Mouse (Mus musculus): ENCODE measurements at regions not wholly inside any gene's neighbourhood (a gene's known extent, or its start where the extent isn't known, plus 50 kb on each side); places are given as distances from the start of the nearest gene placed in this dataset.

DNA sequence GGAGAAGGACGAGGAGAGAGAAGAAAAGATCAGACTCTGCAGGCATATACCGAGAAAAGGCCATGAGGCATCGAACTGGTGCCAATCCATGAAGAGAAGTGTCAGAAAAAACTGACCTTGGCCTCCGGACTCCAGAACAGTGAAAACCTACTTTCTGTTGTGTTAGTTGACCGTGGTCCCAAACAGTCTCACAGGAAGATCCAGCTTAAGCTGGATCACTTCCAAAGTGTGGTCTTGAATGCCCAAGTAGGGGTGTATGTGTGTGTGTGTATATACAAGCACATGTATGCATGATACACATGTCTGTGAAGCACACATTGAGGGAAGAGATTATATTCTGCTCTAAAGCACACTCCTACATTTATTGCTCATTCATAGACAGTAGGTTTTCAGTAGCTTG lies 93.3 kb upstream of the Ankrd55 start:
- peaks cover 11% of the 10 kb centered on the region; the same call in 1 of the 2 replicates for H3K27me3 ChIP-seq
- no peak overlapping the region for H3K9ac ChIP-seq (replicated peaks)
- H3K4me2 ChIP-seq (replicated peaks), result no peak overlapping the region
- no peaks in the 10 kb centered on the region for H3K9me3 ChIP-seq
- peaks cover 4% of the 10 kb centered on the region; the same call in 1 of the 2 replicates for H3K4me1 ChIP-seq
- WGBS, result 76% methylated on average over 5 of the region's 5 CpGs
- no peak overlapping the region for H3K27ac ChIP-seq (replicated peaks)
- no peaks in the 10 kb centered on the region for H3K36me3 ChIP-seq
- H3K4me3 ChIP-seq, result no peak overlapping the region
- no peak for ATAC-seq (replicated peaks)

DNA sequence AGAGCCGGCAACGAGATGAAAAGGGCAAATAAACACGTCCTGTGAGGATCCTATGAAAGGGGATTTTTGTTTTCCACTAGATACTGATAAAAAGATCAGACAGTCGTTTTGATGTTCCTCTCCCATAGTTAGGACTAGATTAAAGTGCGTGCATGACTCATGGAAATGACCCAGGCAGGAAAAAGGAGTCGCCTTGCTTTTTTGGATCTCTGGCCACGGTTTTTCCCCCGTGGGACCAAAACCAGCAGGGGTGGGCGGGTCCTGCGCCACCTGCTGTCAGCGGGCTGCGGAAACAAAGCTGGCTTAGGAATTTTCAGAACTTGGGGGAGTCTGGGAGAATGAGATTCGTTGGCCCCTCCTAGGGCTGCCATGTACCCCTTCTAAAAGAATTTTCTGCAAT lies 91.5 kb upstream of the Ankrd55 start:
- Histone ChIP-seq H3K9me3 (no peaks in the 10 kb centered on the region), H3K9ac (replicated peaks) (no peak overlapping the region), H3K36me3 (no peaks in the 10 kb centered on the region), H3K4me3 (no peak overlapping the region), H3K4me1 (peaks cover 4% of the 10 kb centered on the region; the same call in 1 of the 2 replicates), H3K27ac (replicated peaks) (no peak overlapping the region), H3K27me3 (peaks cover 11% of the 10 kb centered on the region; the same call in 1 of the 2 replicates), H3K4me2 (replicated peaks) (no peak overlapping the region)
- WGBS, result 8% methylated on average over 13 of the region's 13 CpGs
- ATAC-seq (replicated peaks), result no peak

- 86% methylated on average over 8 of the region's 8 CpGs for WGBS
- 0 out of 2 replicates have a peak overlapping the region, but pooled peaks have one; percentile 12 for H3K27ac ChIP-seq (replicated peaks)
- H3K4me3 ChIP-seq, result no peak overlapping the region
- H3K36me3 ChIP-seq, result no peaks in the 10 kb centered on the region
- ATAC-seq (replicated peaks), result no peak
- H3K4me2 ChIP-seq (replicated peaks), result no peak overlapping the region
- no peaks in the 10 kb centered on the region for H3K27me3 ChIP-seq
- no peaks in the 10 kb centered on the region for H3K4me1 ChIP-seq
- H3K9ac ChIP-seq (replicated peaks), result no peak overlapping the region
- H3K9me3 ChIP-seq, result no peaks in the 10 kb centered on the region
Measured at GRCm38 (mm10) chr13:112203721-112204120, 84.5 kb upstream of the Ankrd55 start.

GRCm38 (mm10) chr13:112204204-112204603 lies 84.0 kb upstream of the Ankrd55 start:
- Histone ChIP-seq H3K9ac (replicated peaks) (no peak overlapping the region), H3K4me1 (no peaks in the 10 kb centered on the region), H3K27ac (replicated peaks) (0 out of 2 replicates have a peak overlapping the region, but pooled peaks have one; percentile 12), H3K27me3 (no peaks in the 10 kb centered on the region), H3K4me2 (replicated peaks) (no peak overlapping the region), H3K9me3 (no peaks in the 10 kb centered on the region), H3K4me3 (no peak overlapping the region), H3K36me3 (no peaks in the 10 kb centered on the region)
- 80% methylated on average over 3 of the region's 3 CpGs for WGBS
- ATAC-seq (replicated peaks), result no peak

- peak; percentile 78 for ATAC-seq (replicated peaks)
- Histone ChIP-seq H3K36me3 (no peaks in the 10 kb centered on the region), H3K4me2 (replicated peaks) (no peak overlapping the region), H3K4me3 (no peak overlapping the region), H3K4me1 (no peaks in the 10 kb centered on the region), H3K27ac (replicated peaks) (no peak overlapping the region), H3K9me3 (no peaks in the 10 kb centered on the region), H3K9ac (replicated peaks) (no peak overlapping the region), H3K27me3 (no peaks in the 10 kb centered on the region)
- WGBS, result 58% methylated on average over 5 of the region's 5 CpGs
Measured at GRCm38 (mm10) chr13:112204813-112205212, 83.4 kb upstream of the Ankrd55 start.

DNA sequence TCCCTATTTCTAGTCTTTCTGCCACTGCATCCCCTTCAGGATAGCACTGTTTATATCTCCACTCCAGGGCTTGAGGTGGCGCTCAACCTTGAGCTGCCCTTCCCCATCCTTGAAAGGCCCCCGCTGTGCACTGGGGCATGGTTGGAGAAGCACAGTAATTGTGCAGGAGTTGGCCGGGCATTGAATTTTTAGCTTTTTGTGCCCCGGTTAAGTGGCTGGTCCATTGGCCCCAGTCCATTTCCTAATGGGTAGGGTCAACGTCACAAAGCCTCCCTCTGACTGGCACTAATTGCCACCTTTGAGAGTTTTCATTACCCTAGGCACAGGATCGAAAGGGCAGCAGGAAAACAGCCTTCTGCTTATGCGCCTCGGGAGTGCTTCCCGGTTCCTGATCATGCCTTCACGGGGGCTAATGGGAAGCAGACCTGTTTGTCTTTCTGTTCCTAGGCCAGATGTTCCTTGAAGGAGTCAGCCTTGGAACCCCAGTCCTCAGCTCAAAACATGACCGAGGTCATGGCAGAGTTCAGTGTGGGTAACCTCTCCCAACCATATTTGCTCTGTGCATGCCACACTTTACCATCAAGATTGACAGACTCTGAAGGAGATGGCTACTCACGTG lies 80.5 kb upstream of the Ankrd55 start:
- Histone ChIP-seq H3K4me3 (no peak overlapping the region), H3K9ac (replicated peaks) (no peak overlapping the region), H3K4me2 (replicated peaks) (no peak overlapping the region), H3K36me3 (no peaks in the 10 kb centered on the region), H3K27ac (replicated peaks) (no peak overlapping the region), H3K27me3 (no peaks in the 10 kb centered on the region), H3K4me1 (no peaks in the 10 kb centered on the region), H3K9me3 (no peaks in the 10 kb centered on the region)
- WGBS, result 54% methylated on average over 12 of the region's 12 CpGs
- 0 out of 2 replicates have a peak, but pooled peaks have one; percentile 42 for ATAC-seq (replicated peaks)

DNA sequence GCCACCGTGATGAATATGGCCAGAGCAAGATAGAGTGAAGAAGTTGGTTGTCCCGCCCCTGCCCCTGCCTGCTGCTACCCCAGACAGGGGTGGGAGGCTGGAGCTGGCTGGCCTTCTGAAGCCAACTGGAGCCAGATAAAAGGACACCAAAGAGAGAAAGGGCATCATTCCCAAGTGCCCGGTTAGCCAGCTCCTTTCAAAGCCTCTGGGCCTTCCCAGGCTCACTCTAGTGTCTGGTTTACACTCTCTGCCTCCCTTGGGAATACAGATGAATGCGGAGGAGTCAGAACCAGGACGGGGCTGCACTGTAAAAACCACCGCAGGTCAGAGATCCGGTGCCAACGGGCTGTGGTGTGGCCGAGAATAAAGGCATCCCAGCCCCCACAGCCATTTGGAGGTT lies 76.4 kb upstream of the Ankrd55 start:
- Histone ChIP-seq H3K36me3 (no peaks in the 10 kb centered on the region), H3K9me3 (no peaks in the 10 kb centered on the region), H3K27me3 (no peaks in the 10 kb centered on the region; the same call in 1 of the 2 replicates), H3K4me2 (replicated peaks) (no peak overlapping the region), H3K9ac (replicated peaks) (no peak overlapping the region), H3K4me1 (0 out of 2 replicates have a peak, but pooled peaks cover 3% of the 10 kb centered on the region), H3K27ac (replicated peaks) (no peak overlapping the region), H3K4me3 (no peak overlapping the region)
- no peak for ATAC-seq (replicated peaks)
- WGBS, result 78% methylated on average over 9 of the region's 9 CpGs

DNA sequence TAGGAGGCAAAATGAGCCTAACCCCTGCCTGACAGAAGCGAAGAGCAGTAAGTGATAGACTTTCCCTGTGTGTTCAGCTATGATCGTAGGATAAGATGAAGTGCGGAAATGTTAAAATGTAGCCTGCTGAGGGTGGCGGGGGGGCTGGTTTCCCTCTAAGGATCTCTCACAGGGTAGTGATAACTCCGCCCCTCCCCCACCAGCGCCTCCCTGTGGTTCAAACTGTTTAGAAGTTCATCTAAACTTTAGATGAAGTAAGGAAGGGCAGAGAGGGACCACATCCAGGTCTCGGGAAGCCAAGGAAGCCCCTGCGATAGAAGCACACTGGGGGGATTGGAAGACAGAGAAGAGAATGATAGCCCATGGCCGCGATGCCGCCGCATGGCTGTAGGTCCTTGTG lies 75.9 kb upstream of the Ankrd55 start:
- Histone ChIP-seq H3K27ac (replicated peaks) (no peak overlapping the region), H3K4me2 (replicated peaks) (no peak overlapping the region), H3K9me3 (no peaks in the 10 kb centered on the region), H3K9ac (replicated peaks) (no peak overlapping the region), H3K27me3 (no peaks in the 10 kb centered on the region; the same call in 1 of the 2 replicates), H3K4me3 (no peak overlapping the region), H3K36me3 (no peaks in the 10 kb centered on the region), H3K4me1 (0 out of 2 replicates have a peak, but pooled peaks cover 3% of the 10 kb centered on the region)
- WGBS, result 86% methylated on average over 12 of the region's 12 CpGs
- no peak for ATAC-seq (replicated peaks)

DNA sequence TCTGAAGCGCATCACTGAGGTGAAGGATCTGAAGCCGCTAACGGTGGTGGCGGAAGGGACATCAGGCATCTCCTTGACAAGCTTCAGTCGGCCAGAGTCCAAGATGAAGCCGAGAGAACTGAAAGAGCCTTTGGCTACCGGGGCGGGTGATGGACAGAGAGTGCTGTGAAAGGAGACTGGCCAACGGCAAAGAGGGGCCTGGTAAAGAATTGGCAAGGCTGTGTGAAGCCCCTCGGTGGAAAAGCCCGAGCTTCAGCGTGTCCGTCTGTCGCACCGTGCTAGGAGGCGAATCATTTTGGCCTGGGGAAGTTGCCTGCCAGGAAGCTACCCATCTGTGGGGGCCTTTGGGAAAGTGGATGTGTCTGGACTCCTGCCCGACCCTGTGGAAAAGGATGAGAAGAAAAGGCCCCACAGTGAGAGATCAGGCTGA lies 74.6 kb upstream of the Ankrd55 start:
- Histone ChIP-seq H3K27me3 (no peaks in the 10 kb centered on the region; the same call in 1 of the 2 replicates), H3K9me3 (no peaks in the 10 kb centered on the region), H3K36me3 (no peaks in the 10 kb centered on the region), H3K4me1 (0 out of 2 replicates have a peak, but pooled peaks cover 3% of the 10 kb centered on the region), H3K4me2 (replicated peaks) (no peak overlapping the region), H3K9ac (replicated peaks) (no peak overlapping the region), H3K27ac (replicated peaks) (no peak overlapping the region), H3K4me3 (no peak overlapping the region)
- ATAC-seq (replicated peaks), result no peak
- 73% methylated on average over 17 of the region's 17 CpGs for WGBS

- 91% methylated on average over 14 of the region's 14 CpGs for WGBS
- H3K4me2 ChIP-seq (replicated peaks), result no peak overlapping the region
- H3K27me3 ChIP-seq, result no peaks in the 10 kb centered on the region; the same call in 1 of the 2 replicates
- H3K4me1 ChIP-seq, result 0 out of 2 replicates have a peak, but pooled peaks cover 3% of the 10 kb centered on the region
- H3K9me3 ChIP-seq, result no peaks in the 10 kb centered on the region
- H3K27ac ChIP-seq (replicated peaks), result no peak overlapping the region
- no peak for ATAC-seq (replicated peaks)
- H3K4me3 ChIP-seq, result no peak overlapping the region
- H3K9ac ChIP-seq (replicated peaks), result no peak overlapping the region
- H3K36me3 ChIP-seq, result no peaks in the 10 kb centered on the region
Measured at GRCm38 (mm10) chr13:112216084-112216483, 72.2 kb upstream of the Ankrd55 start.

- Histone ChIP-seq H3K4me2 (replicated peaks) (no peak overlapping the region), H3K9me3 (no peaks in the 10 kb centered on the region), H3K9ac (replicated peaks) (no peak overlapping the region), H3K36me3 (no peaks in the 10 kb centered on the region), H3K27ac (replicated peaks) (no peak overlapping the region), H3K4me1 (0 out of 2 replicates have a peak, but pooled peaks cover 3% of the 10 kb centered on the region), H3K4me3 (no peak overlapping the region), H3K27me3 (no peaks in the 10 kb centered on the region)
- WGBS, result 76% methylated on average over 5 of the region's 5 CpGs
- ATAC-seq (replicated peaks), result no peak
Measured at GRCm38 (mm10) chr13:112218389-112218788, 69.9 kb upstream of the Ankrd55 start.

GRCm38 (mm10) chr13:112220184-112220583 lies 68.1 kb upstream of the Ankrd55 start:
- no peak for ATAC-seq (replicated peaks)
- H3K27ac ChIP-seq (replicated peaks), result no peak overlapping the region
- no peak overlapping the region for H3K9ac ChIP-seq (replicated peaks)
- H3K36me3 ChIP-seq, result no peaks in the 10 kb centered on the region
- H3K4me1 ChIP-seq, result no peaks in the 10 kb centered on the region
- H3K9me3 ChIP-seq, result no peaks in the 10 kb centered on the region
- WGBS, result 93% methylated on average over 8 of the region's 8 CpGs
- H3K27me3 ChIP-seq, result no peaks in the 10 kb centered on the region
- no peak overlapping the region for H3K4me3 ChIP-seq
- no peak overlapping the region for H3K4me2 ChIP-seq (replicated peaks)

GRCm38 (mm10) chr13:112223616-112224015 lies 64.6 kb upstream of the Ankrd55 start:
- Histone ChIP-seq H3K36me3 (no peaks in the 10 kb centered on the region), H3K27me3 (no peaks in the 10 kb centered on the region), H3K4me1 (no peaks in the 10 kb centered on the region), H3K4me2 (replicated peaks) (no peak overlapping the region), H3K9ac (replicated peaks) (no peak overlapping the region), H3K27ac (replicated peaks) (no peak overlapping the region), H3K4me3 (no peak overlapping the region), H3K9me3 (no peaks in the 10 kb centered on the region)
- ATAC-seq (replicated peaks), result no peak
- 90% methylated on average over 2 of the region's 2 CpGs for WGBS
